Mouse (Mus musculus) kidney, postnatal 25 days (tissue): ENCODE data around the gene Zbtb5.
"Not testable (repeated sequence)": the region's sequence is repeated elsewhere in the genome, so short reads cannot be mapped to it uniquely, and the experiment has no call there.

Experiments used
- DNase-seq, 2 experiments: peaks; one replicate each; pipeline ENCODE4 v3.0.0; 2021; ENCODE audit warnings: mixed read lengths in 2 of 2

The Zbtb5 gene

DNA sequence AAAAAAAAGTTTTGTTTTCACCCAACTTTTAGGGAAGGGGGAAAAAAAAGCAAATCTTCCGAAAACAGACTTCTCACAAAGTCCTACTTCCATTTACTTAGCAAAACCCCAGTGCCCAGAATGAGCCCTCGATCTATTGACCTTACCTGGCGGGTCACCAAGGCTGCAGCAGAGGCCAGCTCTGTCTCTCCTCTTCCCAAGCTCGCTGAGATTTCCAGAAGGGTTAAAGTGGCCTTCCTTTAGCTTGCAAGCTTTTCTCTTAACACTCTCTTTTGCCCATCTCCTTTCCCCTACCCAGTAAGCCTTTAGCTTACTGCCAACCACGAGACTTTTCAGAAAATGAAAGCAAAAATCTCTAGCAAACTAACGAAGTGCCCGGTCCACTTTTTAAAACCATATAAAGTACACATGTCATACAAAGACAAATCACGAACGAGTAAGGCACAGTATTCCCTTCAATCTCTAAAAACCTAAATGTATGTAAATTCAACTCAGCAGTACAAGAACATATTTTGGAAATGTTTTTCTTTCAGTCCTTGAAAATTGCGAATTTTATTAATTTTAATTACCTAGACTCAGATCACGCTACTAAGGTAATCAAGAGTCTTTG is 1.3 kb downstream of the Zbtb5 start:
- DNase-seq, result peak; percentile 61 to 64

DNA sequence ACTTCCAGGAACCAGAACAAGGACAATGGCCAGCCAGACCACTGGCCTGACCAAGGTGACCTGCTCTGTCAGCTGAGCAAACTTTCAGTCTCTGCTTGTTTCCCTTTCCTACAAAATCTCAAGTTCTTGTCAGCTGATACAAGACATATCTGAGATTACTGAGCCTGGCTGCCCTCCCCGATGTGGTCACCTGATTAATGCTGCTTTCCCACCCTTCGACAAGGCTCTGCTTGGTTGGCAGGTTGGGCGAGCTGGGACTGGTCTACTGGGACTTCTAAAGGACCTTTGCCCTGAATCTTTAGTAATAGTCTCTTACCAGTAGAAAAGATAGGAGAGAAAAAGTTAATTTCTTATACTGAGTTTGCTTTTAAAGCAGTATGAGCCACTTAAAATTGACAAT is 6.8 kb downstream of the Zbtb5 start:
- peak; percentile 49 to 85 for DNase-seq

DNA sequence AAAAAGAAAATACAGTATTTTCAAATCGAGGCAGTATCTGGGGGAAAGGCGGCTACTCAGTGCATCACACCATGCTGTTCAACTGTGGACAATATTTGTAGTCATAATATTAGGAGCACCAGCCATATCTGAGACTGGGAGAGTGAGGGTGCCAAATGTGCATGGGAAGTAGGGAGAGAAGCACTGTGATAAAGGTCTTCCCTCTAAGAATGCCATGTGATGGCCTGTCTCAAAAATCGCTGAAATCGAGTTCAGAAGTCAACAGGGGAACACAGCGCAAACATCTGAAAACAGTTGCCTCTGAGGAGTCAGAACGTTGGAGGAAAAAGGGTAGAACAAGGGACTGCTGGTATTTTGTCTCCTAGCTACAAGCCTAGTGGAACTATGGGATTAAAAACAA is 12.2 kb downstream of the Zbtb5 start:
- no peak for DNase-seq

DNA sequence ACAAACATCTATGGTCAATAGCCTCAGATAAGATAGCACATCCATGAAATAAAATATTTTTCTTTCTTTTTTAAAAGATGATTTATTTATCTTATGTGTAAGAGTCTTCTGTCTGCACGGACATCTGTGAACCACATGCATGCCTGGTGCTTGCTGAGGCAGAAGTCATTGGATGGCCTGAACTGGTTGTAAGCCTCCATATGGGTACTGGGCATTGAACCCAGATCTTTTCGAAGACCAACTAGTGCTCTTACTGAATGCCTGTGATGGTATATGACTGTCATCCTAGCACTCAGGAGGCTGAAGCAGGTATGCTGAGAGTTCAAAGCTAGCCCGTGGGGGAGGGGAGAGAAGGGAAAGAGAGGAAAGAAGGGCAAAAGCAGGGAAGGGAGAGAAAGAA is 14.1 kb downstream of the Zbtb5 start:
- no peak for DNase-seq

DNA sequence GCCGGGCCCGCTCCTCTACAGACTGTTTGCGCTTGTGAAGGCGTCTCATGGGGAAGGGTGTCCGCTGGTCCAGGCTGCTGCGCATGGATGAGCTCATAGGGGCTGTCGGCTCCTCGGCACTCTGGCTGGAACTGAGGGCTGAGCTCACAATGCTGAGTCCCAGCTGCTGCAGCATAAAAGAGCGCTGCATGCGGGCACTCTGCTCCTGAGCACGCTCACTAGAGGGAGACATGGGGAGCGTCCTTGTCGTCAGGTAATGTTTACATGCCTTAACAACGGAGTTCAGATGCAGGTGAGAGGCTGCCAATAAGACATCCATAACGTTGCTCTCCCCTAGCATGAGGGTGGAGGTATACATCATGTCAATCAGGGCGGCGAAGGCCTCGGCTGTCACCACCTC is 17.4 kb downstream of the Zbtb5 start:
- no peak for DNase-seq

DNA sequence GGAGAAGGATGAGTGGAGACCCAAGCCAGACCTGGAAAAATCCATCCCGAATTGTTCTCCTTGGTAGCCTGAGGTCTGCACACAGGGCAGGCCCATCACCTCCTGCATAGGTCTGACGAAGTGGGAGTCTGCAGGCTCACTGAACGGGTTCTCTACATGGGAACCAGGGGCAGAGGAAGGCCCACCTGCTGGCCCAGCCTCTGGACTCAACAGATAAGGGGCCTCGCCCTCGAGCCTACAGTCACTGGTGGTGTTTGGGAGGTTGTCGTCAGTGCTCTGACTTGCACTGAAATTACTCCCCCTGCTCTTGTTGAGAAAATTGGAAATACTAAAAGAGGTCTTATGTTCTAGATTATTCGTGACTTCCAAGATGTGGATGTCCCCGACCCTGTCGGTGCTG is 18.4 kb downstream of the Zbtb5 start:
- no peak for DNase-seq

DNA sequence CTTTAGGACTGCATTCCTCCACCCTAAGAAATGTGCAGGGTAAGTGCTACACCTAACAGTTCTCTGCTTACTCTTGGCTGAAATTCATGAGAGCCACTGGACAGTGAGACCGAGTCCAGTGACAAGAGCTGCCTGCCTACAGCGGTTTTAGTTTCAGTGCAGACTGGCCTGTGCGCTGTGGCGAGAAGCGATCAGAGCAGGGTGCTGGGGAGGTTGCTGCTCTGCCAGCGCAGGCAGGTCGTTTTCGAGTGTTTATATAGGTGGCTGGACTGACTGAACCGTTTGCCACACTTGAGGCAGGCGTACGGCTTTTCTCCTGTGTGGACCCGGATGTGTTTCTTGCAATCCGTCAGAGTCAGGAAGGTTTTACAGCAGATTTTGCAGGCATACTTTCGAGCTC is 19.0 kb downstream of the Zbtb5 start:
- not testable (repeated sequence) for DNase-seq

DNA sequence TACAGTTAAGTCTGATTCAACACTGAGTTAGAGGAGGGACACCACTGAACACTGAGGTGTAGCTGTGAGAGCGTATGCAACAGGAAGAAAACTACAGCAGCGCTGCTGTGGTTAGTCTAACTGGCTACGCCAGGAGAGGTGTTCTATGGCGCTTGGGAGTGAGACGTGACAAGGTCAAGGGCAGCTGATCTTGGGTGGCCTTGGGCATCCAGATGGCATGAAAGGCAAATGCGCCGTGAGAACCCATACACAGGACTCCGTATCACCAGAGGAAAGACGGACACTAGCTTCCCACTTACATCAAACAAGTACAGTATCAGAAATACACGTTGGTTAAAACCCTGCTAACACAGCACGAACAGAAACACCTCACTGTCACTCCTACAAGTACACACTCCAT is 19.9 kb downstream of the Zbtb5 start:
- not testable (repeated sequence) for DNase-seq

DNA sequence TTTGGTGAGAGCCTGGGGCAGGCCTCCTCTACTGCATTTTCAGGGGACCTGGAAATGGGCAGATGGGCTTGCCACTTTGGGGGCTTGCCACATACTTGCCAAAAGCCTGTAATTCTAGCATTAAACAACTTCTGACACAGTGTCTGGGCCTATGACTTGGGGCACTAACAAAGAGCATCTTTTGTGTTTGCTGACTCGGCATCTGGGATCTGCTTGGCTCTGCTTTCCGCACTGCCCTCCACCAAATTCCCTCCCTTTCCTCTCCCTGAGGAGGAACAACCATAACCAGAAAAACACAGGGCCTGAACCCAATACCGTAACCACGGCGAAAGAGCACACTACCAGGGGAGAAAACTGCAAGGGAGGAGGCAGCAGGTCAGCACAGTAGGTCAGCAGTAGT is 21.7 kb downstream of the Zbtb5 start:
- DNase-seq, result no peak

DNA sequence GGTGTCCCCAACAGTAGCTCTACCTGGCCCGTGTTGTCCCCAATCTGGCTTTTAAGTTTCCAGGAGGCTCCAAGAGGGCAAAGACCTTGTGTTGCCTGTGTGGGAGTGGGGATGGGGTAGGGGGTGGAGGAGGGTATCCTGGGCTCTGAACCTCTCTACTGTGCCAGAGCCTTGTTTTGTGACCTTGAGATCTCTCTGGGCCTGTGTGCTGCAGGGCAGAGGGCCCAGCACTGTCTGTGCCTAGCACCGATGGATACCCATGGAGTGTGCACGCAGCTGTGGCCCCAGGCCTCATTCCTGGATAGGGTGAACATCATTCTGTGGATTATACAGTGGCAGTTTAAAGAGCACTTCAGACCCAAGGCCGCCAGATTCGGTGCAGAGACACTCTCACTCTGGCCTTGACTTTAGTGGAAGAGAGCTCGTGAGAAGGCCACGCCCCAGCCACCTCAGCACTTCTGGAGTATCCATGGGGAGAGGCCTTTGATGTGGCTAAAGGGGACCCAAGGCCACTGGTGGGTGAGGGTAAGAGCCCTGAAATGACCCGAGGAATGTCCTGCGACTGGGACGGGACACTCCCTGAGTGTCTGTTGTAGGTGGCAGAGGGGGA is 29.0 kb downstream of the Zbtb5 start:
- peak; percentile 37 to 47 for DNase-seq

DNA sequence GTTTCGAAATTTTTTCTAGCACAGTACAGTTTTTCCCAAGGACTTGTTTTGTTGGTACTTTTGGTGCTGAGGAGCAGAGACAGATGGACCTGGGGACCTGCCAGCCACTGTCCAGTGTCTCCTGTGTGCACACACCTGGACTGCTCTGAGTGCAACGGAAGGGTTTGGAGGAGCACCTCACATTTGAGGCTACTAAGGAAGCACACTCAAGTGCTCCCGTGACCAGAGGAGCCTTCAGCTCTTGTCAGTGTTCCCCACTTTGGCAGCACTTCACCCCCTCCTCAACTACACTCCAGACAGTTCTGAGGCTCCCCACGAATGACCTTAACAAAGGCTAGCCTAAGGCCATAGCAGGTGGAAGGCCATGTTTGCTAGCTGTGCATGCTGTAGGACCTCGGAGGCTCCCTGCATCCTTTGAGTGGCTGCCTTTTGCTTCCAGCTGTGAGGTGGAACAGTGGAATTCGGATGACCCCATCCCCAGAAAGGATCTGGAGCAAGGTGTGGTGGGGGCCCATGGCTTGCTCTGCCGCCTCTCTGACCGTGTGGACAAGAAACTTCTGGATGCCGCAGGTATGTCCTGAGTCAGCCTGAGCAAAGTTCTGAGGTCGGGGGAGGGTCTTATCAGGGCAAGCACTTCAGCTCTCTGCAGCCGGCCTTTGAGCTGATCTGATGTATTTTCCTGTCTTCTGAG is 29.6 kb downstream of the Zbtb5 start:
- peak; percentile 42 to 74 for DNase-seq

DNA sequence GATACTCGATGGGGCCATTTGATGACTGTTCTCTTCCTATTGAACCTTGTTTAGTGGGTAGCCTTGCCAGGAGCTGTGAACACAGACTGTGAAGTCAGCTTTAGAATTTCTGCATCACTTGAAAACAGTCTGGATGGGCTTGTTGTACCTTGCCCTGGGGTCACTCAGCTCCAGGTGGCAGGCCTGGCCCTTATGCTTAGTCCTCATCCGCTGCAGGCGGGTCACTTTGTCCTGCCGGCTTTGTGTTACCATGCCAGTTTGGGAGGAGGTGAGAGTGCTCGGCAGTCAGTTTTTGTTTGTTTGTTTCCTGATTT is 30.3 kb downstream of the Zbtb5 start:
- DNase-seq, result peak; percentile 63 to 87

DNA sequence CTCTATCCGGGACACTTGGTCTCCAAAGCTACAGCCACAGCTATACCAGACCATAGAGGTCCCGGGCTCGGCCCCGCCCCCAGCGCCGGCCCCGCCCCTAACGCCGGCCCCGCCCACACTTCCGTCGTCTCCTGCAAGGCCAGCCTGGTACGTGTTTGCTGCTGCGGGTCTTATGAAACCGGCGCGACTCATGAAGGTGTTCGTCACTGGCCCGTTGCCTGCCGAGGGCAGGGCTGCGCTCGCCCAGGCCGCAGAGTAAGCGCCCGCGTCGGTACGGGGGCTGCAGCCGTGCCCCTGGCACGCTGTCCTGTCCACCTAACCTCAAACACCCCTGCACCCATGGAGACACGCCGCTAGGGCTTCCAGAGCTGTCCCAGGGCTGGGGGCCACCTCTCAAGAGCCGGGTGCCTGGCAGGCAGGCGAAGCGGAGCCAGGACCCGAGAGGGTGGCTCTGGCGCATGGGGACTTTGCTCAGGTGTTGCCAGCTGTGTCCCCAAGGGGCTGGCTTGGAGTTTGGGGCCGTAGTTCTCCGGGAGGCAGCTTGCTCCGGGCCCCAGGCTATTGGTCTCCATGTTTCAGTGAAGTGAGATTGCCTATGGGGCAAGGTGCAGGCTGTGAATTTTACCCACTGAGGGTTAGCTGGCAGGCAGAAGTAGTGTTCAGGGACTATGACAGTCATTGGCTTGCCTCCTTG is 30.8 kb downstream of the Zbtb5 start, which contains the start of gene Grhpr:
TSS of gene Grhpr (plus strand) at position 116 of the 694 bp plus-strand sequence.
- peak; percentile 86 to 93 for DNase-seq

DNA sequence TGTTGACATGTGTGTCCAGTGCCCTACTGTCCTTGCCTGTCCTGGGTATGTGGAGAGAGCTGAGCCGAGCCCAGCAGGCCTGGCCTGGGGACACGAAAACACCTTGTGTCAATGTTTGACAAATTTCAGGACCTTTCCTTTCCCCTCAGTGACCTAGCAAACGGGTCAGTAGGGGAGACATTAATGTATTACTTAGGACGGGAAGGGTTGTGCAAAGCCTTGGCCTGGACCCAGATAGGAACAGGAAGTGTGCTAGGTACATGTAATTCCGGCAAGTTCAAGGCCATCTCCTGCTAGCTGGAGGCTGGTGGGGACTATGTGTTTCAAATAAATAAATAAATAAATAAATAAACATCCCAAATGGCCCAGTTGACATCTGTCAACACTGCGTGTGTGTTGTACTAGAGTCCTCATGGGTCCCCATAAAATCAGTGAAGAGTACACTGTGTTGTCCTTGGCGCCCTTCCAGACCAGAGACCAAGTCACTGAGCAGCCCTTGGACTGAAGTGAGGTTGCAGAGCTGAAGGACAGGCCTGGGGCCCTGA is 32.3 kb downstream of the Zbtb5 start:
- peak; percentile 71 to 82 for DNase-seq

DNA sequence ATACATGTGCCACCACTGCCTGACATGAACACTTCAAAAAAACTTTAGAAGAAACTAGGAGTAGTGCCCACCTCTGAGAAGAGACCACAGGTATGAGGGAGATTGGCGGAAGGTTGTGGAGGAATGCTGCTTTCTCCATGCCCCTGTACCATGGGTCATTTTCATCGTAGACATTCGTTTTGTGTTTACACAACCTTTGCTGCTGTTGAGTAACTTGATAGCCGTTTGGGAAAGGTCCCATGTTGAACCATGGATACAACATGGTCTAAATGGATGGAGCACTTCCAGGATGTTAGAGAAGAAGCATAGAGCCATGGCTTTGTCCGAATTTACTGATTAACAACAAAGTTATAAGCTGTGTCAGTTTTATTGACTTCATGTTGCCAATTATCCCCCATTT is 34.0 kb downstream of the Zbtb5 start:
- peak in 1 of 2 experiments; percentile 11 for DNase-seq

DNA sequence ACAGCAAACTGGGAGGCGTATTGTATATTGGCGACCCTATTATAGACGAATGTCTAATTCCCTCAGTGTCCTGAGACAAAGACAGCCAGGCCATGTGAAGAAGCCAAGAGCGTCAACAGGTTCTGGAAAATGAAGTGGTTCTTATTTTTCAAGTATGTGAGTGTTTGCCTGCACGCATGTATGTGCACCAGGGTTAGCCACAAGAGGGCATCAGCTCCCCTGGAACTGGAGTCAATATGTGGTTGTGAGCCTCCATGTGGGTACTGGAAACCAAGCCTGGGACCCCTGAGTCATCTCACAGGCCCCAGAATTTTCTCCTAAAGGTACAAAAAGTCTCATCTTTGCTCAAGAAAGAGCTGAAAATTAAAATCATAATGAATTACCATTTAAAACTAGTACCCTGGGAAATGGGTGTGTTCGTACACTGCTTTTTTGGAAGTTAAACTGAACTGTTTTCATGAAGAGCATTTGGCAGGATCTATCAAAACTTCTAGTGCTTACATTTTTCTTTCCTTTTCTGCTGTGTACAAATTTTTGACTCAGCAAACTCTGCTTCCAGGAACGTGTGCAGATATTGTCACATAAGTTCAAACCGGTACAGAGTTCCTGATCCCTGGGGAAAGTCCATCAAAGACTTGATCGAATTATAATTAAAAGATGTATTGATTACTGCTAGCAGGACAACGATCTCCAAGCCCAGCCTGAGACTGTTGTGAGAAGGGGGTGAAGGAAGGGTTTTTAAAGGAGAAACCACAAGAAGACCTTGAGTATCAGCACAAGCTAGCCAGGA is 35.1 kb downstream of the Zbtb5 start:
- DNase-seq, result peak in 1 of 2 experiments; percentile 15

DNA sequence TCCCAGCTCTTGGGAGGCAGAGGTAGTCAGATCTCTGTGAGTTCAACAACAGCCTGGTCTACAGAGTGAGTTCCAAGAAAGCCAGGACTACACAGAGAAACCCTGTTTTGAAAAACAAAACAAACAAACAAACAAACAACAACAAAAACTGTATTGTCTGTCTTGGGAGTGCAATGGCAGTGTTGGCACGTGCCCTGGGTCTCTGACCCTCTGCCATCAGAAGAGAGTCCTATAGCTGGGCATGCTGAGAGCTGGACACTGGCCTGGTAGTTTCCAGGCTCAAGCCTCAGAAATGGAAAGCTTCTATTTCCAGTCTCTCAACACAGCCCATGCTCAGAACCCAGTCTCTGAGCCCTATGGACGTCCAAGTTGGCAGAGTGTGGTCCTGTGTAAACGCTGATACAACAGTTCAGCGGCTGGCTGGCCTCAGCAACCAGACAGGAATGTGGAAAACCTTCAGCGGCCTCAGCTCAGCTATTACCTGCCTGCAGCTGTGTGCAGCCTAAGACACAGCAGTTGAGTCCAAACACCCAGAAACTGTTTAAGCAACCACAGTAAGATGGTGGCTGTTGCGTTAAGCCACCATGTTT is 36.1 kb downstream of the Zbtb5 start:
- peak; percentile 40 to 60 for DNase-seq

DNA sequence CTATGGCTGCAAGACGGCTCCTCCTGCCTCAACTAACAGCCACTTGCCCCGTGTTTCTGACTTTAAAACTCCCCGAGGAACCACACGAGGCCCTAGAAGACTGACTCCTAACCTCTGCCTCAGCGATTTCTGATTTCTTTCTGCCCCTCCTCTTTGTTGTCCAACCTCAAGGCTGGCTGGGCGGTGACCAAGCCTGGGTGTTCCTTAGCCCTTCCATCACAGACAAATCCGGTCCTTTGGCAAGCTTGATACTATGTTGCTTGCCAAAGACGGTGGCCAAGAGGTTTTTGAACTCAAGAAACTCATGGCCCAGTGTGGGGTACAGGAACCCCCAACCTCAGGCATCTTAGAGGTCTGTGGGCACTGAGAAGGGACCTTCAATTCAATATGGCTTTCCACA is 37.9 kb downstream of the Zbtb5 start:
- peak; percentile 28 to 56 for DNase-seq

DNA sequence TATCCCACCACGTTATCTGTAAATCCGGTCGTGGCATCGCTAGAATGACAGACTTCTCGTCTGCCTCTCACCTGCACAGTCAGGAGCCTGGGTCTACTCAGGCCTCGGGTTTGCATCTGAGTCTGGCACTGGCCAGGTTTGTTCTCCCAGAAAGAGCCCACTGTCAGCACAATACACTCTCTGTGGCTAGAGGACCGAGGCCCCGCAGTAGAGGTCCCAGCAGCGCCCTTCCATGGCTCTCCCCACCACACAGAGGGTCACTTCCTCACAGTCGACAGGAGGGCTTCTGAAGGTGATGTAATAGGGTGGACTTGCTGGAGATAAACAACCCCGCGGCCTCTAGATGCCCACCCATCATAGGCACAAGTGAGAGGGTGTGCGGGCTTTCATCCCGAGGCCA is 38.3 kb downstream of the Zbtb5 start:
- DNase-seq, result no peak

DNA sequence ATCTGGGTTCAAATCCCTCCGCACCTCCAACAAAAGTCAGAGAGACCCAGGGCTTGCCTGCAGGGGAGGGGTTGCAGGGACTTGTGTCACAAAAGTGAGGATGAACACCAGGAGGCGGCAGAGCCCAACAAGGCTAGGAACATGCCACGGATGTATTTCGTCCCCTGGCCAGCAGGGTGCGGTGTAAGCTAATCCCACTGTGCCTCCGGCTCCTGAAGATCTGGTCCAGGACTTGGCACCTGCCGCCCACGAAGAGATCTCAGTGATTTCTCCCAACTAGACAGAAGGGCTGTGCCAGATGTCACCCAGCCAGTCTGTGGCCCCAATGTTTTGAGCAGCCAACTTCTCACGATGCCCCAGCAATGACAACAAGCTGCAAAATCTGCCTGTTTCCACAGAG is 38.8 kb downstream of the Zbtb5 start:
- DNase-seq, result peak; percentile 92 to 93

DNA sequence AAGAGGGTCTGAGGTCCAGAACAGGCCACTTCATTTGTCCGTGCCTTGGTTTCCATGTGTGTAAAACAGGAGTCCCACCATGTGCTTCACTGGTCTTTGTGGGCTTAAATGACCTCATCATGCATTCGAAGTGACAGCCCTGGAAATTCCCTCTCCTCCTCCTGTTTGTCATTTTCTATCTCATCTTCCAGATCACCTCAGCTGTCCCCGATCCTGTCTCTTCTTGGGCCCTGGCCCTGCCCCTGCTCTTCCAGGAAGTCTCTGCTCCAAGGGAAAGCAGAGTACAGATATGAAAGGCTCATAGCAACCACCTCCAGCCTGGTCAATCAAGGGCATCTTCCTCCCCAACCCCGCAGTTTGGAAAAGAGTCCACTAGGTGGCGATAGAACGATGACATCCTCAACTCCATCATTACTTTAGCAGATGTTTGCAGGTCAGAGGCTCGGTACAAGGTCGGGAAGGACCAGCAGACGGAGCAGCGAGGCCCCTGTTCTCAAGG is 41.6 kb downstream of the Zbtb5 start:
- DNase-seq, result peak; percentile 65 to 75

DNA sequence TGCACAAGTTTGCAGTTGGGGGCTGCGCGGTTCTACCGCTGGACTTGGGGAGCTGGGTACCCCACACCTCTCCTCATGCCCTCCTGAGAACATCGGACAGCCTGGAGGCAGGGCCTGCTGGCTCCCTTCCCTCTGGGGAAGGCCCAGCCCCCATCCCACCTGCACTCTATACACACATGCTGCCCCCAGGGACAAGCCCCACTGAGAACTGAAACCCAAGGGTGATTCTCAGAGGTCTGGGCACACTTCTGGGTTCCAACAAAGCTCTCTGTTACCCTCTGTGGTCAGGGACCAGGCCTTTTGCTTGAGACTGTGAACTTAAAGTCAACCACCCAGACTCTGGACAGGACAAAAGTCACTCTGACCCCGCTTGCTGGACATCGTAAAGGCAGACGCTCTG is 42.2 kb downstream of the Zbtb5 start:
- DNase-seq, result peak in 1 of 2 experiments; percentile 26
